Mouse (Mus musculus) stomach, postnatal 0 days (tissue): ENCODE data around the gene Pa2g4. TPM values are rescaled to one million over a fixed set of nuclear protein-coding genes. Genes with fewer than 3 reads are reported as not detected.

Experiments used
- ATAC-seq: fragments of 200-750 bp; cut with Nextera tagmentation; 2 replicates; pipeline ENCODE4 v1.8.0; 2017; ENCODE audit not compliant: low FRiP score, low TSS enrichment
- DNase-seq: peaks from one replicate; pipeline ENCODE4 v3.0.0-alpha.2; 2016; ENCODE audit warnings: low spot score
- H3K27ac ChIP-seq: fragments of 300-500 bp; sonication (generic); replicated peaks from 2 replicates; pipeline ENCODE4 v1.5.1; 2014; ENCODE audit warnings: mild to moderate bottlenecking, control low read depth
- H3K27me3 ChIP-seq: fragments of 300-500 bp; sonication (generic); 2 replicates; pipeline ENCODE4 v1.6.1; 2014; ENCODE audit warnings: low read length; ENCODE audit not compliant: control insufficient read depth, insufficient read depth
- H3K36me3 ChIP-seq: fragments of 300-500 bp; sonication (generic); 2 replicates; pipeline ENCODE4 v1.6.1; 2014; ENCODE audit warnings: low read length, mixed read lengths; ENCODE audit not compliant: control insufficient read depth, insufficient read depth
- H3K4me1 ChIP-seq: fragments of 300-500 bp; sonication (generic); replicated peaks from 2 replicates; pipeline ENCODE4 v1.6.1; 2014; ENCODE audit warnings: antibody characterized with exemption; ENCODE audit not compliant: control insufficient read depth, insufficient read depth
- H3K4me2 ChIP-seq: fragments of 300-500 bp; sonication (generic); replicated peaks from 2 replicates; pipeline ENCODE4 v1.6.1; 2014; ENCODE audit warnings: low read depth, mild to moderate bottlenecking, control low read depth, moderate library complexity
- H3K4me3 ChIP-seq: fragments of 300-500 bp; sonication (generic); 2 replicates; pipeline ENCODE4 v1.5.1; 2014; ENCODE audit warnings: low read depth, low read length, control low read depth
- H3K9ac ChIP-seq: fragments of 300-500 bp; sonication (generic); 2 replicates; pipeline ENCODE4 v1.6.1; 2014; ENCODE audit warnings: mild to moderate bottlenecking, low read length, control low read depth, mixed read lengths
- H3K9me3 ChIP-seq: fragments of 300-500 bp; sonication (generic); 2 replicates; pipeline ENCODE4 v1.6.1; 2016; ENCODE audit warnings: low read length; ENCODE audit not compliant: control insufficient read depth
- CTCF ChIP-seq: IDR thresholded peaks from 2 replicates; pipeline ENCODE4 v1.5.1; 2016; ENCODE audit warnings: antibody characterized with exemption, low read depth, mild to moderate bottlenecking, moderate library complexity
- EP300 ChIP-seq: optimal IDR thresholded peaks from 2 replicates; pipeline ENCODE3; 2016; ENCODE audit warnings: antibody characterized with exemption
- WGBS: fragments of 180-500 bp; shearing (Covaris S2); extraction: QIAGEN DNeasy Blood & Tissue Kit; methylation state at CpG from one replicate; pipeline ENCODE4 v1.1.7; 2014; 5-methylcytosine and 5-hydroxymethylcytosine counted together
- polyA plus RNA-seq: library from polyadenylated mRNA; unstranded; fragments of >200 nt; fragmentation: Nextera tagmentation; extraction: Ambion mirVana; gene quantifications from 2 replicates; pipeline ENCODE4 v1.2.1, GENCODE M21; 2015

Gene Pa2g4
- polyA plus RNA-seq, 1 experiment from 2014 or later: 135 TPM

GRCm38 (mm10) chr10:128536266-128536940 lies 29.4 kb downstream of the Pa2g4 start:
- Histone ChIP-seq H3K36me3 (no peaks in the 10 kb centered on the region), H3K9me3 (no peaks in the 10 kb centered on the region), H3K4me1 (no peaks in the 10 kb centered on the region), H3K27me3 (no peaks in the 10 kb centered on the region), H3K4me2 (peak overlapping the region; percentile 9), H3K9ac (no peak overlapping the region), H3K4me3 (no peak overlapping the region), H3K27ac (no peak overlapping the region)
- peak; percentile 92 for ATAC-seq
- DNase-seq: peak; percentile 91
- TF ChIP-seq CTCF (peak; percentile 96), EP300 (no peak)
- 14% methylated on average over 18 of the region's 18 CpGs for WGBS

DNA sequence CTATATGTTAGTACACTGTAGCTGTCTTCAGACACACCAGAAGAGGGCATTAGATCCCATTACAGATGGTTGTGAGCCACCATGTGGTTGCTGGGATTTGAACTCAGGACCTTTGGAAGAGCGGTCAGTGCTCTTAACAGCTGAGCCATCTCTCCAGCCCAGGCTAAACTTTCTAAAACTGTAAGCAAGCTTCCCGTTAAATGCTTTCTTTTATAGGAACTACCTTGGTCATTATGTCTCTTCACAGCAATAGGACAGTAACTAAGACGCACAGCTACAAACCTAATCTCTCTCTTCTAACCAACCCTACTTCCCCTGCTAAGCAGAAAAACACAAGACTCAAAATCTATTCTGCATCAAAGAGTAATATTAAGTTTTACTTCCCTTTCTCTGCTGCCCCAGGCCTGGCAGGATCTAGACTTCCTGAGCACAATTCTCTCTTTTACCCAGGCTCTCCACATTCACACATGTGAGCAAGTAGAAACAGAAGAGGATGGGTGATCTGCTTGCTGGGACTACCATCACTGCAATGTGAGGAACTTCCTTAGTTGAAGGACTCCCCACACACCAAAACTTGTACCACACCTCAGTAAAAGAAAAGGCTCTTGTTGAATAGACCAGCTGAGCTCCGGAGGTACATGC lies 30.0 kb downstream of the Pa2g4 start:
- H3K9ac ChIP-seq: no peak overlapping the region
- H3K4me1 ChIP-seq: no peaks in the 10 kb centered on the region
- no peak for DNase-seq
- H3K4me3 ChIP-seq: no peak overlapping the region
- peak overlapping the region; percentile 9; the same call in 1 of the 2 replicates for H3K4me2 ChIP-seq
- WGBS: 62% methylated on average over 4 of the region's 4 CpGs
- no peak overlapping the region for H3K27ac ChIP-seq
- H3K36me3 ChIP-seq: no peaks in the 10 kb centered on the region
- peak; percentile 11; the same call in 1 of the 2 replicates for ATAC-seq
- H3K9me3 ChIP-seq: no peaks in the 10 kb centered on the region
- no peaks in the 10 kb centered on the region for H3K27me3 ChIP-seq
- no peak for TF ChIP-seq CTCF

DNA sequence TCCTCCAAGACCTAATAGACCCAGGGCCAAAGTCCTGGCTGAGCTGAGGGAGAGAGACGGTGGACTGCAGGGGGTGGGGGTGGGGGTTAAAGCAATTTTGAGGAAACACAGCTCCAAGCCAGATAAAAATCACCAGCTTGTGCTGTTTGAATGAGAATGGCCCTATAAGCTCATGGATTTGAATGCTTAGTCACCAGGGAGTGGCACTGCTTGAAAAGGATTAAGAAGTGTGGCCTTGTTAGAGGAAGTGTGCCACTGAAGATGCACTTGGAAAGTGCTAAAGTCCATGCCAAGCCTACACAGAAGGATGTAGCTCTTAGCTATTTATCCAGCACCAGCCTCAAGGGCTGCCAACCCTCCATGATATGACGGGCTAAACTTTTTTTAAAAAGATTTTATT lies 30.6 kb downstream of the Pa2g4 start:
- DNase-seq: no peak
- Histone ChIP-seq H3K9me3 (no peaks in the 10 kb centered on the region), H3K9ac (no peak overlapping the region), H3K27me3 (no peaks in the 10 kb centered on the region), H3K27ac (no peak overlapping the region), H3K4me1 (no peaks in the 10 kb centered on the region), H3K4me3 (no peak overlapping the region), H3K36me3 (no peaks in the 10 kb centered on the region), H3K4me2 (no peak overlapping the region)
- TF ChIP-seq CTCF: no peak
- no peak for TF ChIP-seq EP300
- WGBS: 57% methylated on average over 2 of the region's 2 CpGs
- ATAC-seq: no peak

- WGBS: 26% methylated on average over 28 of the region's 28 CpGs
- peaks cover 3% of the 10 kb centered on the region for H3K4me1 ChIP-seq
- no peak for DNase-seq
- peak overlapping the region; percentile 95 for H3K4me2 ChIP-seq
- H3K9me3 ChIP-seq: no peaks in the 10 kb centered on the region
- TF ChIP-seq CTCF: no peak
- TF ChIP-seq EP300: no peak
- no peaks in the 10 kb centered on the region for H3K27me3 ChIP-seq
- peak overlapping the region; percentile 63 for H3K27ac ChIP-seq
- H3K36me3 ChIP-seq: 0 out of 2 replicates have a peak, but pooled peaks cover 3% of the 10 kb centered on the region
- no peak for ATAC-seq
- H3K4me3 ChIP-seq: peak overlapping the region; percentile 90
- H3K9ac ChIP-seq: 0 out of 2 replicates have a peak overlapping the region, but pooled peaks have one; percentile 18
These were observed 39.1 kb downstream of the Pa2g4 start for GRCm38 (mm10) chr10:128526366-128527356.

- ATAC-seq: peak; percentile 98
- WGBS: under 1% methylated on average over 37 of the region's 37 CpGs
- peak; percentile 94 for DNase-seq
These were observed 40.0 kb downstream of the Pa2g4 start, which contains the start of gene Esyt1 for GRCm38 (mm10) chr10:128525671-128526308. Gene Esyt1 (minus strand): TSS chr10:128525871.

More at GRCm38 (mm10) chr10:128525671-128526308, 40.0 kb downstream of the Pa2g4 start, which contains the start of gene Esyt1:
- no peaks in the 10 kb centered on the region for H3K9me3 ChIP-seq
- H3K4me2 ChIP-seq: peak within 1 kb of the TSS; percentile 95
- no peaks in the 10 kb centered on the region for H3K27me3 ChIP-seq
- peaks cover 8% of the 10 kb centered on the region; the same call in 1 of the 2 replicates for H3K36me3 ChIP-seq
- H3K4me1 ChIP-seq: peaks cover 3% of the 10 kb centered on the region
- H3K9ac ChIP-seq: peak within 1 kb of the TSS; percentile 81
- TF ChIP-seq EP300 (no peak), CTCF (peak; percentile 70)
- H3K4me3 ChIP-seq: peak within 1 kb of the TSS; percentile 90
- H3K27ac ChIP-seq: peak within 1 kb of the TSS; percentile 92
